Comparison of ENCODE assay signal across 13 mouse cellular contexts in the genomic region with DNA sequence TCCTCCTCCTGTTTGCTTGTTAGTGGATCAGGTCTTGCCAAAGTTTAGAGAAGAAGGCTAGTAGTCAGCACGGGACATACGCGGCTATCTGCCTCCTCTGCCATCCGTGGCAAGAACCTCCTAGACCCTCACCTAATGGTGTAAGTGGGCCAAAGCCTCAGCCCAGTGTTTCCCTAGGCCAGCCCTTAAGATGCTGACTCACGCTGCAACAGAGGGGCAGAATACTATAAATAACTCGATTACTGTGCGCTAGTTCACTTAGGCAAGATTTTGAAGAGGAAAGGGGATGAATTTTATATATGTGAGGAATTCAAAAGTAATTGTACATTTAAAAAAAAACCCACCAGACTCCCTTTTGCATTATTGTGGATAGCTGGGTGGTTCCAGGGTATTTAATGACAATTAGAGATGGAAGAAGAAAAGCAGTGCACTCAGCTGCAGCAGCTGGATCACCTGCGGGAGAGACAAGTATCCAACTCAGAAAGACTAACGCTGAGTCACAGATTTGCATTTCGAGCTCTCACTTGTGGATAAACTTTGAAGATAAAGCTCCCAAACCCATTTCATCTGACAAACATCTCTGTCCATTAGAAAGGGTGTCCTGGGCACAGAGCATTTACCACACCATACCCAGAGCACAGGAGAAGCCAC. TPM values are rescaled to one million over a fixed set of nuclear protein-coding genes. Genes with fewer than 3 reads are reported as not detected.
A peak's percentile ranks its signal among the peaks of the same experiment; 100 is the strongest.
DNase-seq lines count a peak whose midpoint lies in the region; ATAC-seq and TF ChIP-seq lines count a peak whose summit lies in the region.
"Had no signal": no experiment of that assay in that cellular context is flagged by ENCODE, and none has a peak within 500 bp of the region (broad histone marks: within the 10 kb centered on the region; RNA-seq: fewer than 3 reads in every experiment).

No protein-coding gene starts in this region.

- H3K27me3 ChIP-seq in hindbrain, embryonic 13.5 days = no peaks in the 10 kb centered on the region
- H3K27me3 ChIP-seq in hindbrain, embryonic 11.5 days (ENCODE audit: control insufficient read depth, insufficient read depth, low read length) = no peaks in the 10 kb centered on the region
- no peaks in the 10 kb centered on the region for H3K27me3 ChIP-seq in ES-Bruce4 (ENCODE audit: control insufficient read depth, insufficient read depth, low read length, poor library complexity, severe bottlenecking)
- H3K27me3 ChIP-seq in heart, postnatal 0 days (ENCODE audit: control insufficient read depth, insufficient read depth, low read length) = no peaks in the 10 kb centered on the region
- H3K27me3 ChIP-seq: embryonic facial prominence, embryonic 12.5 days; midbrain, embryonic 12.5 days had no signal

- peaks cover 22% of the 10 kb centered on the region for H3K36me3 ChIP-seq in hindbrain, embryonic 13.5 days
- H3K36me3 ChIP-seq in hindbrain, embryonic 11.5 days (ENCODE audit: control insufficient read depth, insufficient read depth, low read length) = no peaks in the 10 kb centered on the region
- H3K36me3 ChIP-seq in ES-Bruce4 (ENCODE audit: control insufficient read depth, insufficient read depth, low read length, poor library complexity, severe bottlenecking) = no peaks in the 10 kb centered on the region; the same call in 1 of the 2 replicates
- no peaks in the 10 kb centered on the region; the same call in 1 of the 2 replicates for H3K36me3 ChIP-seq in heart, postnatal 0 days (replicated peaks; ENCODE audit: control insufficient read depth, insufficient read depth, low read length)
- H3K36me3 ChIP-seq: limb, embryonic 13.5 days had no signal

- TF ChIP-seq EP300 in ES-Bruce4 (IDR thresholded peaks at IDR 0.05; ENCODE audit: insufficient read depth, low read depth, low read length) = no peak
- no peak for TF ChIP-seq EP300 in heart, postnatal 0 days (IDR thresholded peaks at IDR 0.05; ENCODE audit: low read depth)

- H3K4me3 ChIP-seq in hindbrain, embryonic 13.5 days = no peak overlapping the region
- H3K4me3 ChIP-seq in hindbrain, embryonic 11.5 days (ENCODE audit: low read depth, low read length) = no peak overlapping the region
- H3K4me3 ChIP-seq in ES-Bruce4 (ENCODE audit: low read depth, low read length) = no peak overlapping the region
- no peak overlapping the region for H3K4me3 ChIP-seq in heart, postnatal 0 days (ENCODE audit: low read depth, low read length)
- H3K4me3 ChIP-seq: embryonic facial prominence, embryonic 12.5 days; limb, embryonic 13.5 days; midbrain, embryonic 12.5 days had no signal

- H3K27ac ChIP-seq in hindbrain, embryonic 13.5 days = 0 out of 2 replicates have a peak overlapping the region, but pooled peaks have one; percentile 13
- H3K27ac ChIP-seq in hindbrain, embryonic 11.5 days (ENCODE audit: low read depth, low read length) = no peak overlapping the region
- peak overlapping the region; percentile 52 for H3K27ac ChIP-seq in ES-Bruce4 (ENCODE audit: insufficient read depth, low read length)
- peak overlapping the region; percentile 41; the same call in 1 of the 2 replicates for H3K27ac ChIP-seq in heart, postnatal 0 days (ENCODE audit: low read depth)
- H3K27ac ChIP-seq: embryonic facial prominence, embryonic 12.5 days; limb, embryonic 13.5 days; midbrain, embryonic 12.5 days had no signal

- DNase-seq in hindbrain, embryonic 11.5 days (ENCODE audit: low spot score) = no peak
- DNase-seq in 3T3-L1 (ENCODE audit: low read depth, low spot score) = peak; percentile 47
- peak; percentile 62 for DNase-seq in heart, postnatal 0 days (ENCODE audit: low spot score)
- DNase-seq in adrenal gland, postnatal 10 days = no peak
- no peak for DNase-seq in left cerebral cortex, adult 8-10 months (ENCODE audit: low spot score in 2 of 2)
- DNase-seq: cerebellum, postnatal 36 days; lung, postnatal 14 days; thymus, adult 2 months had no signal

- no peaks in the 10 kb centered on the region for H3K9me3 ChIP-seq in hindbrain, embryonic 13.5 days
- no peaks in the 10 kb centered on the region for H3K9me3 ChIP-seq in hindbrain, embryonic 11.5 days (ENCODE audit: control insufficient read depth, low read length)
- H3K9me3 ChIP-seq in ES-Bruce4 (replicated peaks; ENCODE audit: control insufficient read depth, insufficient read depth, low read length, poor library complexity, severe bottlenecking) = no peaks in the 10 kb centered on the region
- H3K9me3 ChIP-seq in heart, postnatal 0 days (replicated peaks; ENCODE audit: control insufficient read depth, low read length) = no peaks in the 10 kb centered on the region
- H3K9me3 ChIP-seq: embryonic facial prominence, embryonic 12.5 days; limb, embryonic 13.5 days; midbrain, embryonic 12.5 days had no signal

- peaks cover 66% of the 10 kb centered on the region for H3K4me1 ChIP-seq in hindbrain, embryonic 13.5 days (replicated peaks)
- H3K4me1 ChIP-seq in hindbrain, embryonic 11.5 days (replicated peaks; ENCODE audit: control insufficient read depth, insufficient read depth, low read length) = peaks cover 8% of the 10 kb centered on the region; the same call in 1 of the 2 replicates
- H3K4me1 ChIP-seq in ES-Bruce4 (ENCODE audit: control insufficient read depth, insufficient read depth, low read length) = peaks cover 4% of the 10 kb centered on the region
- peaks cover 47% of the 10 kb centered on the region for H3K4me1 ChIP-seq in heart, postnatal 0 days (ENCODE audit: control insufficient read depth, insufficient read depth)

- no peak for TF ChIP-seq CTCF in ES-Bruce4 (IDR thresholded peaks at IDR 0.05; ENCODE audit: low read depth, low read length)
- TF ChIP-seq CTCF in heart, postnatal 0 days (IDR thresholded peaks at IDR 0.05; ENCODE audit: low read depth) = no peak

- WGBS in hindbrain, embryonic 13.5 days = 69% methylated on average over 10 of the region's 10 CpGs
- WGBS in hindbrain, embryonic 11.5 days = 75% methylated on average over 10 of the region's 10 CpGs
- WGBS in heart, postnatal 0 days = 21% methylated on average over 10 of the region's 10 CpGs

- no peak for ATAC-seq in hindbrain, embryonic 13.5 days (ENCODE audit: low FRiP score)
- no peak for ATAC-seq in hindbrain, embryonic 11.5 days (ENCODE audit: low FRiP score)
- ATAC-seq in heart, postnatal 0 days (ENCODE audit: insufficient read depth, low read depth) = no peak

- TF ChIP-seq POLR2A in ES-Bruce4 (IDR thresholded peaks at IDR 0.05; ENCODE audit: insufficient read depth, low read length) = no peak

- no peak overlapping the region for H3K4me2 ChIP-seq in hindbrain, embryonic 13.5 days
- no peak overlapping the region for H3K4me2 ChIP-seq in hindbrain, embryonic 11.5 days (replicated peaks; ENCODE audit: low read depth, low read length)
- H3K4me2 ChIP-seq in heart, postnatal 0 days (ENCODE audit: low read depth, low read length) = no peak overlapping the region
- H3K4me2 ChIP-seq: embryonic facial prominence, embryonic 12.5 days; limb, embryonic 13.5 days; midbrain, embryonic 12.5 days had no signal

- no peak overlapping the region for H3K9ac ChIP-seq in hindbrain, embryonic 13.5 days
- H3K9ac ChIP-seq in hindbrain, embryonic 11.5 days (ENCODE audit: low read depth, low read length) = no peak overlapping the region
- H3K9ac ChIP-seq in ES-Bruce4 (ENCODE audit: low read depth, poor library complexity, severe bottlenecking) = no peak overlapping the region
- no peak overlapping the region for H3K9ac ChIP-seq in heart, postnatal 0 days (replicated peaks; ENCODE audit: low read depth, low read length)
- H3K9ac ChIP-seq: embryonic facial prominence, embryonic 12.5 days; limb, embryonic 13.5 days; midbrain, embryonic 12.5 days had no signal

RNA-seq across cellular contexts. Expression of gene Arid3b, which starts 31.4 kb away (rescaled TPM):
- polyA plus RNA-seq in hindbrain, embryonic 13.5 days (2015; fragmentation: Nextera tagmentation; extraction: Ambion mirVana) = 10.9 and 12.8 TPM in 2 replicates
- polyA plus RNA-seq in hindbrain, embryonic 11.5 days (2014; fragmentation: Nextera tagmentation; extraction: Ambion mirVana) = 21.9 and 27.7 TPM in 2 replicates
- 87.8 and 93.0 TPM in 2 replicates for polyA plus RNA-seq in ES-Bruce4 (2011; ENCODE audit: insufficient read depth, insufficient read length, low read depth, missing spikeins)
- 7.3 and 11.1 TPM in 2 replicates for total RNA-seq in heart, postnatal 0 days (2014; rRNA removed; ENCODE audit: low replicate concordance)
- 4.4 and 5.2 TPM in 2 replicates for polyA plus RNA-seq in heart, postnatal 0 days (2015; fragmentation: Nextera tagmentation; extraction: Ambion mirVana)
- 1 to 10 TPM; 3.3 to 4.4 TPM for total RNA-seq in adrenal gland, postnatal 10 days (2021)
- 10 to 100 TPM; 10.9 to 15.0 (median 13.4) TPM for total RNA-seq in left cerebral cortex, adult 8-10 months (2022)

RNA-seq across cellular contexts. Expression of gene Clk3, which starts 39.6 kb away (rescaled TPM):
- polyA plus RNA-seq in hindbrain, embryonic 13.5 days (2015; fragmentation: Nextera tagmentation; extraction: Ambion mirVana) = 71.2 and 72.4 TPM in 2 replicates
- polyA plus RNA-seq in hindbrain, embryonic 11.5 days (2014; fragmentation: Nextera tagmentation; extraction: Ambion mirVana) = 83.8 and 91.4 TPM in 2 replicates
- 71.2 and 77.7 TPM in 2 replicates for polyA plus RNA-seq in ES-Bruce4 (2011; ENCODE audit: insufficient read depth, insufficient read length, low read depth, missing spikeins)
- 27.5 and 40.8 TPM in 2 replicates for total RNA-seq in heart, postnatal 0 days (2014; rRNA removed; ENCODE audit: low replicate concordance)
- 31.9 and 34.8 TPM in 2 replicates for polyA plus RNA-seq in heart, postnatal 0 days (2015; fragmentation: Nextera tagmentation; extraction: Ambion mirVana)
- total RNA-seq in adrenal gland, postnatal 10 days (2021) = 10 to 100 TPM; 65.3 to 79.1 TPM
- total RNA-seq in left cerebral cortex, adult 8-10 months (2022) = 10 to 100 TPM; 75.6 to 87.1 (median 78.7) TPM

Comparison
In these comparisons a context has a peak if more than half of its experiments do, and no peak if none do; other contexts are left out.
1. DNase-seq: peak in 3T3-L1 (single experiment) and heart, postnatal 0 days (single experiment); none in hindbrain, embryonic 11.5 days (single experiment), adrenal gland, postnatal 10 days (single experiment) and left cerebral cortex, adult 8-10 months (0 of 2).